Mouse (Mus musculus) MEL (cell line): ENCODE data around the gene Tert. TPM values are rescaled to one million over a fixed set of nuclear protein-coding genes. Genes with fewer than 3 reads are reported as not detected.

Experiments
- DNase-seq: peaks from one replicate; pipeline ENCODE4 v3.0.0; 2011; ENCODE audit warnings: low read depth, low spot score
- H3K27ac ChIP-seq: 2 replicates; pipeline ENCODE4 v1.5.1; 2012; ENCODE audit warnings: low read depth, mild to moderate bottlenecking, control low read depth, low read length, moderate library complexity; ENCODE audit not compliant: control insufficient read depth
- H3K27me3 ChIP-seq, 2 experiments: fragments of 150-350 bp in 1 of 2; sonication (generic) in 1 of 2; 2 replicates each; pipeline ENCODE4 v1.6.1; 2012; ENCODE audit warnings: low read length in 2 of 2, mild to moderate bottlenecking in 2 of 2, improper control_type of control experiment in 1 of 2, moderate library complexity in 1 of 2; ENCODE audit not compliant: insufficient read depth in 2 of 2, control insufficient read depth in 1 of 2
- H3K36me3 ChIP-seq, 2 experiments: 2 replicates each; pipeline ENCODE4 v1.6.1; 2012 to 2014; ENCODE audit warnings: low read length in 2 of 2, improper control_type of control experiment in 1 of 2, inconsistent platforms in 1 of 2, mild to moderate bottlenecking in 1 of 2; ENCODE audit not compliant: insufficient read depth in 2 of 2, control insufficient read depth in 1 of 2
- H3K4me1 ChIP-seq, 2 experiments: fragments of 150-350 bp in 1 of 2; sonication (generic) in 1 of 2; 2 replicates each; pipeline ENCODE4 v1.6.1; 2012; ENCODE audit warnings: low read length in 2 of 2, improper control_type of control experiment in 1 of 2, mild to moderate bottlenecking in 1 of 2; ENCODE audit not compliant: insufficient read depth in 2 of 2, control insufficient read depth in 1 of 2
- H3K4me3 ChIP-seq, 2 experiments: fragments of 150-350 bp in 1 of 2; sonication (generic) in 1 of 2; 2 replicates each; pipeline ENCODE4 v1.5.1; 2012; ENCODE audit warnings: low read depth in 2 of 2, low read length in 2 of 2, mild to moderate bottlenecking in 2 of 2, moderate library complexity in 2 of 2, control low read depth in 1 of 2, improper control_type of control experiment in 1 of 2; ENCODE audit not compliant: control insufficient read depth in 1 of 2, insufficient read depth in 1 of 2
- H3K79me2 ChIP-seq: 2 replicates; pipeline ENCODE4 v1.6.1; 2012; ENCODE audit warnings: mild to moderate bottlenecking, low read length, moderate library complexity; ENCODE audit not compliant: control insufficient read depth, poor library complexity, insufficient read depth
- H3K9ac ChIP-seq: 2 replicates; pipeline ENCODE4 v1.6.1; 2012; ENCODE audit warnings: low read depth, mild to moderate bottlenecking, control low read depth, low read length, moderate library complexity; ENCODE audit not compliant: control insufficient read depth, poor library complexity, severe bottlenecking
- H3K9me3 ChIP-seq: fragments of 150-350 bp; sonication (generic); replicated peaks from 2 replicates; pipeline ENCODE4 v1.6.1; 2012; ENCODE audit warnings: mild to moderate bottlenecking, low read length, improper control_type of control experiment, moderate library complexity; ENCODE audit not compliant: insufficient read depth
- BHLHE40 ChIP-seq: IDR thresholded peaks from 2 replicates; pipeline ENCODE4 v1.6.1; 2012; ENCODE audit warnings: low read depth, mild to moderate bottlenecking, inconsistent platforms, low read length, improper control_type of control experiment, borderline replicate concordance
- CHD1 ChIP-seq: IDR thresholded peaks from 2 replicates; pipeline ENCODE4 v1.6.1; 2012; ENCODE audit warnings: low read depth, mild to moderate bottlenecking, inconsistent platforms, low read length, improper control_type of control experiment
- CHD2 ChIP-seq: IDR thresholded peaks from 2 replicates; pipeline ENCODE4 v1.6.1; 2011; ENCODE audit warnings: low read length, improper control_type of control experiment
- CTCF ChIP-seq, 3 experiments: IDR thresholded peaks in 2 of 3; conservative IDR thresholded peaks in 1 of 3; 2 replicates each; pipeline ENCODE4 v1.5.1; 2011 to 2012; ENCODE audit warnings: low read length in 3 of 3, low read depth in 2 of 3, mild to moderate bottlenecking in 2 of 3, improper control_type of control experiment in 1 of 3, inconsistent platforms in 1 of 3, mixed read lengths in 1 of 3, moderate library complexity in 1 of 3; ENCODE audit not compliant: control insufficient read depth in 1 of 3, insufficient read depth in 1 of 3, poor library complexity in 1 of 3, severe bottlenecking in 1 of 3
- E2F4 ChIP-seq: IDR thresholded peaks from 2 replicates; pipeline ENCODE4 v1.6.1; 2011; ENCODE audit warnings: low read depth, low read length, improper control_type of control experiment, borderline replicate concordance
- ELF1 ChIP-seq: IDR thresholded peaks from 2 replicates; pipeline ENCODE4 v1.6.1; 2014; ENCODE audit warnings: low read depth, mild to moderate bottlenecking, inconsistent platforms, low read length, improper control_type of control experiment, moderate library complexity
- EP300 ChIP-seq, 2 experiments: IDR thresholded peaks; 2 replicates each; pipeline ENCODE4 v1.6.1; 2011; ENCODE audit warnings: improper control_type of control experiment in 2 of 2, low read length in 2 of 2, low read depth in 1 of 2, mild to moderate bottlenecking in 1 of 2
- ETS1 ChIP-seq: IDR thresholded peaks from 2 replicates; pipeline ENCODE4 v1.6.1; 2012; ENCODE audit warnings: low read depth, mild to moderate bottlenecking, inconsistent platforms, low read length, improper control_type of control experiment, moderate library complexity
- GABPA ChIP-seq: IDR thresholded peaks from 2 replicates; pipeline ENCODE4 v1.6.1; 2012; ENCODE audit warnings: low read depth, mild to moderate bottlenecking, inconsistent platforms, low read length, improper control_type of control experiment, moderate library complexity
- GATA1 ChIP-seq: IDR thresholded peaks from 2 replicates; pipeline ENCODE4 v1.6.1; 2011; ENCODE audit warnings: low read depth, low read length, improper control_type of control experiment
- JUND ChIP-seq: IDR thresholded peaks from 2 replicates; pipeline ENCODE4 v1.6.1; 2011; ENCODE audit warnings: low read depth, mild to moderate bottlenecking, improper control_type of control experiment, low read length
- MYB ChIP-seq: IDR thresholded peaks from 2 replicates; pipeline ENCODE4 v1.6.1; 2011; ENCODE audit warnings: mild to moderate bottlenecking, low read depth, low read length, improper control_type of control experiment
- MYC ChIP-seq: IDR thresholded peaks from 2 replicates; pipeline ENCODE4 v1.6.1; 2011; ENCODE audit warnings: low read depth, mild to moderate bottlenecking, low read length, improper control_type of control experiment, moderate library complexity
- NELFE ChIP-seq: IDR thresholded peaks from 2 replicates; pipeline ENCODE4 v1.6.1; 2011; ENCODE audit warnings: low read depth, low read length, improper control_type of control experiment
- POLR2A ChIP-seq, 2 experiments: IDR thresholded peaks; 2 replicates each; pipeline ENCODE4 v1.6.1; 2011 to 2012; ENCODE audit warnings: low read length in 2 of 2, mild to moderate bottlenecking in 2 of 2, control low read depth in 1 of 2, improper control_type of control experiment in 1 of 2, low read depth in 1 of 2, moderate library complexity in 1 of 2; ENCODE audit not compliant: control insufficient read depth in 1 of 2, insufficient read depth in 1 of 2, poor library complexity in 1 of 2
- POLR2AphosphoS2 ChIP-seq: IDR thresholded peaks from 2 replicates; pipeline ENCODE4 v1.6.1; 2011; ENCODE audit warnings: low read length, improper control_type of control experiment
- RAD21 ChIP-seq: IDR thresholded peaks from 2 replicates; pipeline ENCODE4 v1.6.1; 2011; ENCODE audit warnings: mild to moderate bottlenecking, low read depth, low read length, improper control_type of control experiment
- SMC3 ChIP-seq: IDR thresholded peaks from 2 replicates; pipeline ENCODE4 v1.6.1; 2011; ENCODE audit warnings: low read depth, low read length, improper control_type of control experiment
- TAL1 ChIP-seq: IDR thresholded peaks from 2 replicates; pipeline ENCODE4 v1.6.1; 2012; ENCODE audit warnings: mild to moderate bottlenecking, inconsistent platforms, low read length, moderate library complexity, mixed read lengths
- TBP ChIP-seq: IDR thresholded peaks from 2 replicates; pipeline ENCODE4 v1.8.0; 2011; ENCODE audit warnings: low read depth, low read length, improper control_type of control experiment
- USF2 ChIP-seq, 2 experiments: IDR thresholded peaks; 2 replicates each; pipeline ENCODE4 v1.6.1; 2011 to 2012; ENCODE audit warnings: improper control_type of control experiment in 2 of 2, low read length in 2 of 2, borderline replicate concordance in 1 of 2, inconsistent platforms in 1 of 2, low read depth in 1 of 2, mild to moderate bottlenecking in 1 of 2; ENCODE audit not compliant: insufficient read depth in 1 of 2
- ZC3H11A ChIP-seq: IDR thresholded peaks from 2 replicates; pipeline ENCODE4 v1.6.1; 2012; ENCODE audit warnings: low read depth, mild to moderate bottlenecking, inconsistent platforms, low read length, improper control_type of control experiment
- ZMIZ1 ChIP-seq: IDR thresholded peaks from 2 replicates; pipeline ENCODE4 v1.6.1; 2012; ENCODE audit warnings: low read depth, mild to moderate bottlenecking, inconsistent platforms, low read length, improper control_type of control experiment, moderate library complexity
- polyA plus RNA-seq, 2 experiments: library from polyadenylated mRNA; stranded (reverse) in 1 of 2; unstranded in 1 of 2; fragments of >175 nt in 1 of 2; fragments of >200 nt in 1 of 2; gene quantifications; 2 replicates each; pipeline versions ENCODE4 v1.2.1 to v1.2.4; 2012; ENCODE audit warnings: low replicate concordance in 2 of 2, low read depth in 1 of 2; ENCODE audit not compliant: insufficient read length in 2 of 2, insufficient read depth in 1 of 2, missing spikeins in 1 of 2
- total RNA-seq: library from RNA; depleted of rRNA; stranded (reverse); fragments of 300-350 nt; gene quantifications from 2 replicates; pipeline ENCODE4 v1.2.3, GENCODE M21; 2012

Gene Tert
- total and polyA plus RNA-seq, 3 experiments, result 1.2 to 2.0 TPM; not detected in 1

GRCm38 (mm10) chr13:73591488-73591887 lies 35.2 kb upstream of the Tert start:
- Histone ChIP-seq H3K27ac (no peak overlapping the region), H3K36me3 (no peaks in the 10 kb centered on the region), H3K4me1 (peaks cover 0 to 3% of the 10 kb centered on the region in 2 experiments; a peak in 2 of 4 replicates), H3K4me3 (no peak overlapping the region), H3K9ac (no peak overlapping the region), H3K79me2 (no peaks in the 10 kb centered on the region), H3K9me3 (no peaks in the 10 kb centered on the region), H3K27me3 (no peaks in the 10 kb centered on the region; a peak in 1 of 4 replicates)
- peak; percentile 17 for DNase-seq
- peak; percentile 17; the same call in 1 of the 2 replicates for TF ChIP-seq TAL1
- TF ChIP-seq ZC3H11A, result no peak

- H3K79me2 ChIP-seq, result no peaks in the 10 kb centered on the region
These were observed 34.2 kb upstream of the Tert start for GRCm38 (mm10) chr13:73592546-73592945.

DNA sequence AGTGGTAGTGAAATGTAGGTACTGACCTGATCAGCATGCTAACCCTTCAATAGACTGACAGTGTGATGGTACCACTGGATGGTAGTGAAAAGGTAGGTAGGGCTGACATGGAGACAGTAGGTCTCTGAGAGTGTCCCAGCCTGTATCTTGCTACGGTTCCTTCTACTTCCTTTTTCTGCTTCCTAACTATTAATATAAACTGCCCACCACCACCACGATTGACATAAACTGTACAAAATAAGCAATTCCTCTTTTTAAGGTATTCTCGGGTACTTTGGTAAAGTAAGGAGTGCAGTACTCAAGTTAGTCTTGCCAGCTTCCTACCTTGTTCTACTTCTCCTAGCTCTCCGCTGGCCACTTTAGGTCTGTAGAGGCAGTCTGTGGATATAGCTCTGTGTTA lies 30.4 kb upstream of the Tert start:
- no peak overlapping the region for H3K9ac ChIP-seq
- H3K27me3 ChIP-seq, result no peaks in the 10 kb centered on the region
- peaks cover 0 to 2% of the 10 kb centered on the region in 2 experiments; a peak in 2 of 4 replicates for H3K36me3 ChIP-seq
- peak; percentile 55 for DNase-seq
- no peaks in the 10 kb centered on the region for H3K79me2 ChIP-seq
- peaks cover 0 to 10% of the 10 kb centered on the region in 2 experiments; a peak in 3 of 4 replicates for H3K4me1 ChIP-seq
- no peak overlapping the region for H3K27ac ChIP-seq
- TF ChIP-seq CHD1 (no peak), USF2 (IDR thresholded peaks at IDR 0.05; ENCODE audit: borderline replicate concordance in 1 of 2, insufficient read depth in 1 of 2, low read depth in 1 of 2, low read length in 2 of 2) (no peak), EP300 (IDR thresholded peaks at IDR 0.05; ENCODE audit: low read depth in 1 of 2, low read length in 2 of 2) (no peak), MYB (no peak), RAD21 (no peak), POLR2A (IDR thresholded peaks at IDR 0.05; ENCODE audit: control insufficient read depth in 1 of 2, insufficient read depth in 1 of 2, low read depth in 1 of 2, low read length in 2 of 2, poor library complexity in 1 of 2) (no peak), E2F4 (no peak), JUND (no peak), SMC3 (no peak), MYC (no peak), CHD2 (no peak), POLR2AphosphoS2 (no peak), TBP (no peak), ZMIZ1 (no peak), ELF1 (no peak), GABPA (no peak), CTCF (IDR thresholded peaks at IDR 0.05 in 2 of 3, conservative IDR thresholded peaks at IDR 0.05 in 1 of 3; ENCODE audit: control insufficient read depth in 1 of 3, insufficient read depth in 1 of 3, low read depth in 2 of 3, low read length in 3 of 3, poor library complexity in 1 of 3, severe bottlenecking in 1 of 3) (no peak), ETS1 (no peak), NELFE (no peak)
- TF ChIP-seq, all 39 proteins: peak for 0
- no peaks in the 10 kb centered on the region for H3K9me3 ChIP-seq
- H3K4me3 ChIP-seq, result 0 out of 4 replicates have a peak overlapping the region, but pooled peaks of 1 of the 2 experiments have one; percentile 15

More at GRCm38 (mm10) chr13:73592546-73592945, 34.2 kb upstream of the Tert start:
- Histone ChIP-seq H3K4me1 (peaks cover 0 to 3% of the 10 kb centered on the region in 2 experiments; a peak in 2 of 4 replicates), H3K9me3 (no peaks in the 10 kb centered on the region), H3K36me3 (no peaks in the 10 kb centered on the region), H3K27ac (no peak overlapping the region), H3K9ac (no peak overlapping the region), H3K4me3 (no peak overlapping the region), H3K27me3 (no peaks in the 10 kb centered on the region; a peak in 1 of 4 replicates)
- no peak for DNase-seq
- TF ChIP-seq ZMIZ1 (no peak), GATA1 (no peak), ZC3H11A (no peak), CHD1 (no peak), BHLHE40 (no peak), POLR2A (IDR thresholded peaks at IDR 0.05; ENCODE audit: control insufficient read depth in 1 of 2, insufficient read depth in 1 of 2, low read depth in 1 of 2, low read length in 2 of 2, poor library complexity in 1 of 2) (no peak), TBP (no peak)
